29 mouse cellular contexts compared by ENCODE assay signal in the genomic region with DNA sequence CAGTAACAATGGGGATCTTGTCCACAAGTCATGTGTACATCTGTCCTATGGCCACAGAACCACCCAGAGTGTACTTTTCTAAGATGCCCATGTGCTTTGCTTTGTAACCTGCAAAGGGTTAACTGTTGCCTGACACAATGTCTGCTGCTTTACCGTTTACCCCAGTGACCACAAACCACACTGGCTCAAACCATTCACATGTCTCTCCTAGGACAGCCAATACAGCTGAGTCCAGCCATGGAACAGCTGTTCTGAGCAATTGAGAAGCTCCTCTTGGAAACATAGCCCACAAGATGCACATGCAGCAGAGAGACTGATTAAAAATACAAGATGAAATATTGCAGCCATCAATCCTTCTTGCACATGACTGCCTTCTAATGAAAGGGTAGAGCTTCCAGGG.
DNase-seq lines count a peak whose midpoint lies in the region; ATAC-seq and TF ChIP-seq lines count a peak whose summit lies in the region.
"Had no signal": no experiment of that assay in that cellular context is flagged by ENCODE, and none has a peak within 500 bp of the region (broad histone marks: within the 10 kb centered on the region; RNA-seq: fewer than 3 reads in every experiment).

No protein-coding gene starts in this region.

- no peaks in the 10 kb centered on the region for H3K9me3 ChIP-seq in embryonic facial prominence, embryonic 14.5 days (ENCODE audit: control insufficient read depth, low read length)
- no peaks in the 10 kb centered on the region for H3K9me3 ChIP-seq in embryonic facial prominence, embryonic 10.5 days
- no peaks in the 10 kb centered on the region for H3K9me3 ChIP-seq in neural tube, embryonic 13.5 days
- H3K9me3 ChIP-seq: embryonic facial prominence, embryonic 12.5 days; kidney, embryonic 15.5 days; liver, embryonic 12.5 days; midbrain, embryonic 10.5 days; stomach, embryonic 15.5 days had no signal

- H3K27ac ChIP-seq in embryonic facial prominence, embryonic 14.5 days (replicated peaks; ENCODE audit: low read depth, low read length) = no peak overlapping the region
- no peak overlapping the region for H3K27ac ChIP-seq in embryonic facial prominence, embryonic 10.5 days (replicated peaks)
- no peak overlapping the region for H3K27ac ChIP-seq in neural tube, embryonic 13.5 days (replicated peaks)
- H3K27ac ChIP-seq: embryonic facial prominence, embryonic 12.5 days; hindbrain, embryonic 14.5 days; kidney, embryonic 15.5 days; liver, embryonic 12.5 days; macrophage; midbrain, embryonic 10.5 days; stomach, embryonic 15.5 days had no signal

- H3K79me2 ChIP-seq in myocyte (ENCODE audit: control insufficient read depth, insufficient read depth) = no peaks in the 10 kb centered on the region

- no peak overlapping the region for H3K9ac ChIP-seq in embryonic facial prominence, embryonic 14.5 days (ENCODE audit: low read depth, low read length)
- no peak overlapping the region for H3K9ac ChIP-seq in neural tube, embryonic 13.5 days
- H3K9ac ChIP-seq: embryonic facial prominence, embryonic 12.5 days; hindbrain, embryonic 14.5 days; kidney, embryonic 15.5 days; liver, embryonic 12.5 days; liver, postnatal 0 days; stomach, embryonic 15.5 days had no signal

- no peaks in the 10 kb centered on the region for H3K4me1 ChIP-seq in embryonic facial prominence, embryonic 14.5 days (ENCODE audit: control insufficient read depth, insufficient read depth, low read length)
- H3K4me1 ChIP-seq in embryonic facial prominence, embryonic 10.5 days = no peaks in the 10 kb centered on the region
- 0 out of 2 replicates have a peak, but pooled peaks cover 7% of the 10 kb centered on the region for H3K4me1 ChIP-seq in neural tube, embryonic 13.5 days (replicated peaks)
- H3K4me1 ChIP-seq: embryonic facial prominence, embryonic 12.5 days; kidney, embryonic 15.5 days; liver, embryonic 12.5 days; midbrain, embryonic 10.5 days; stomach, embryonic 15.5 days had no signal

- ATAC-seq in embryonic facial prominence, embryonic 14.5 days (ENCODE audit: low read depth) = no peak
- ATAC-seq in neural tube, embryonic 13.5 days (ENCODE audit: low read depth) = peak; percentile 63; the same call in 1 of the 2 replicates
- ATAC-seq: forebrain, embryonic 16.5 days; inflammation-experienced regulatory T-cells, adult 6 months; liver, embryonic 12.5 days; liver, postnatal 0 days; lung, postnatal 0 days; Patski had no signal

- no peak overlapping the region for H3K4me3 ChIP-seq in embryonic facial prominence, embryonic 14.5 days (ENCODE audit: low read depth, low read length)
- no peak overlapping the region for H3K4me3 ChIP-seq in embryonic facial prominence, embryonic 10.5 days
- no peak overlapping the region for H3K4me3 ChIP-seq in neural tube, embryonic 13.5 days
- H3K4me3 ChIP-seq in myocyte = no peak overlapping the region
- H3K4me3 ChIP-seq: embryonic facial prominence, embryonic 12.5 days; erythroblast, embryonic 14.5 days; kidney, embryonic 15.5 days; liver, embryonic 12.5 days; midbrain, embryonic 10.5 days; stomach, embryonic 15.5 days had no signal

- 18% methylated on average over 1 of the region's 1 CpGs for WGBS in embryonic facial prominence, embryonic 14.5 days
- 25% methylated on average over 1 of the region's 1 CpGs for WGBS in embryonic facial prominence, embryonic 10.5 days
- 12% methylated on average over 1 of the region's 1 CpGs for WGBS in neural tube, embryonic 13.5 days

- H3ac ChIP-seq in myocyte (ENCODE audit: control insufficient read depth, insufficient read length) = no peak overlapping the region

- H3K36me3 ChIP-seq in embryonic facial prominence, embryonic 14.5 days (ENCODE audit: control insufficient read depth, insufficient read depth, low read length) = no peaks in the 10 kb centered on the region
- H3K36me3 ChIP-seq in embryonic facial prominence, embryonic 10.5 days (replicated peaks) = no peaks in the 10 kb centered on the region
- no peaks in the 10 kb centered on the region for H3K36me3 ChIP-seq in neural tube, embryonic 13.5 days
- H3K36me3 ChIP-seq in myocyte (ENCODE audit: control insufficient read depth, insufficient read depth) = no peaks in the 10 kb centered on the region
- H3K36me3 ChIP-seq: embryonic facial prominence, embryonic 12.5 days; kidney, embryonic 15.5 days; liver, embryonic 12.5 days; midbrain, embryonic 10.5 days; stomach, embryonic 15.5 days had no signal

- H3K4me2 ChIP-seq in embryonic facial prominence, embryonic 14.5 days (ENCODE audit: low read depth, low read length) = no peak overlapping the region
- H3K4me2 ChIP-seq in neural tube, embryonic 13.5 days = no peak overlapping the region
- no peak overlapping the region for H3K4me2 ChIP-seq in myocyte (ENCODE audit: low read depth)
- H3K4me2 ChIP-seq: embryonic facial prominence, embryonic 12.5 days; hindbrain, embryonic 14.5 days; kidney, embryonic 15.5 days; liver, embryonic 12.5 days; stomach, embryonic 15.5 days had no signal

- peak; percentile 23 for DNase-seq in embryonic facial prominence, embryonic 14.5 days (ENCODE audit: low spot score)
- DNase-seq in embryonic facial prominence, embryonic 10.5 days (ENCODE audit: low spot score) = no peak
- no peak for DNase-seq in neural tube, embryonic 10.5 days (ENCODE audit: extremely low spot score, low spot score)
- peak; percentile 14 for DNase-seq in forelimb bud, embryonic 11.5 days (ENCODE audit: low read depth, low spot score)
- no peak for DNase-seq in lung, adult 18-20 months
- no peak for DNase-seq in adrenal gland, adult 2 months
- DNase-seq: adrenal gland, postnatal 36 days; cerebellum, adult 2 months; cerebellum, postnatal 14 days; gastrocnemius, postnatal 10 days; heart, postnatal 14 days; kidney, adult 18-20 months; kidney, postnatal 25 days; liver, postnatal 0 days; right cerebral cortex, postnatal 25 days had no signal

- H3K27me3 ChIP-seq in embryonic facial prominence, embryonic 14.5 days (replicated peaks; ENCODE audit: control insufficient read depth, insufficient read depth, low read length) = no peaks in the 10 kb centered on the region
- H3K27me3 ChIP-seq in embryonic facial prominence, embryonic 10.5 days (replicated peaks; ENCODE audit: low read depth, poor library complexity, severe bottlenecking) = no peaks in the 10 kb centered on the region
- H3K27me3 ChIP-seq in neural tube, embryonic 13.5 days = no peaks in the 10 kb centered on the region
- H3K27me3 ChIP-seq in myocyte (ENCODE audit: control insufficient read depth, insufficient read depth, insufficient read length) = no peaks in the 10 kb centered on the region
- H3K27me3 ChIP-seq: embryonic facial prominence, embryonic 12.5 days; kidney, embryonic 15.5 days; liver, embryonic 12.5 days; stomach, embryonic 15.5 days had no signal

- TF ChIP-seq POLR2A in myocyte (IDR thresholded peaks at IDR 0.05; ENCODE audit: insufficient read length, low read depth) = no peak

TF ChIP-seq in myocyte, 11 proteins besides CTCF, POLR2A, EP300 and RAD21:
- TF ChIP-seq MYOD1 (IDR thresholded peaks at IDR 0.05; ENCODE audit: control insufficient read depth in 1 of 3, insufficient read length in 2 of 3, low read depth in 2 of 3) (peak in 2 of 3 experiments; percentile 8 to 39), TCF12 (IDR thresholded peaks at IDR 0.05; ENCODE audit: insufficient read depth, poor library complexity, severe bottlenecking) (no peak), E2F4 (IDR thresholded peaks at IDR 0.05; ENCODE audit: insufficient read depth) (no peak), MYOG (IDR thresholded peaks at IDR 0.05; ENCODE audit: control insufficient read depth in 1 of 3, insufficient read depth in 1 of 3, insufficient read length in 2 of 3, low read depth in 2 of 3) (peak in 1 of 3 experiments; percentile 70), POLR2AphosphoS2 (IDR thresholded peaks at IDR 0.05; ENCODE audit: insufficient read length, low read depth) (no peak), CEBPB (IDR thresholded peaks at IDR 0.05; ENCODE audit: insufficient read depth, poor library complexity, severe bottlenecking) (no peak), REST (IDR thresholded peaks at IDR 0.05; ENCODE audit: insufficient read depth, insufficient read length) (no peak), TCF3 (IDR thresholded peaks at IDR 0.05; ENCODE audit: insufficient read length, low read depth) (no peak)

Comparison
In these comparisons a context has a peak if more than half of its experiments do, and no peak if none do; other contexts are left out.
1. DNase-seq: peak in embryonic facial prominence, embryonic 14.5 days (single experiment) and forelimb bud, embryonic 11.5 days (single experiment); none in embryonic facial prominence, embryonic 10.5 days (single experiment), neural tube, embryonic 10.5 days (single experiment), lung, adult 18-20 months (0 of 2) and adrenal gland, adult 2 months (single experiment).